Mouse (Mus musculus): Measurements from ENCODE around the gene Car12. TPM values are rescaled to one million over a fixed set of nuclear protein-coding genes. Genes with fewer than 3 reads are reported as not detected.
A peak's percentile ranks its signal among the peaks of the same experiment; 100 is the strongest.

Gene Car12
- total and polyA plus RNA-seq, 3 experiments = 16.4 to 38.0 (median 34.6) TPM

- no peak for TF ChIP-seq MYC (IDR thresholded peaks at IDR 0.05; ENCODE audit: low read depth, low read length)
- TF ChIP-seq IRF4 (IDR thresholded peaks at IDR 0.05; ENCODE audit: low read depth, low read length) = peak; percentile 38; the same call in 1 of the 2 replicates
- TF ChIP-seq ETS1 (conservative IDR thresholded peaks at IDR 0.05; ENCODE audit: low read depth, low read length) = no peak
- no peak for TF ChIP-seq PAX5 (IDR thresholded peaks at IDR 0.05; ENCODE audit: low read length)
- TF ChIP-seq USF2 (conservative IDR thresholded peaks at IDR 0.05; ENCODE audit: low read depth, low read length) = no peak
- 0 out of 2 replicates have a peak, but pooled peaks have one; percentile 18 for TF ChIP-seq HCFC1 (IDR thresholded peaks at IDR 0.05; ENCODE audit: low read depth, low read length)
- TF ChIP-seq ZKSCAN1 (IDR thresholded peaks at IDR 0.05; ENCODE audit: borderline replicate concordance, low read depth, low read length) = no peak
- TF ChIP-seq CHD2 (IDR thresholded peaks at IDR 0.05; ENCODE audit: low read length) = no peak
- TF ChIP-seq NELFE (IDR thresholded peaks at IDR 0.05; ENCODE audit: low read depth, low read length) = no peak; the same call in 1 of the 2 replicates
- TF ChIP-seq GABPA (IDR thresholded peaks at IDR 0.05; ENCODE audit: insufficient replicate concordance, low read depth, low read length) = no peak
- no peak; the same call in 1 of the 2 replicates for TF ChIP-seq MAX (IDR thresholded peaks at IDR 0.05; ENCODE audit: low read length)
- TF ChIP-seq E2F4 (IDR thresholded peaks at IDR 0.05; ENCODE audit: insufficient replicate concordance, low read depth, low read length) = no peak
- TF ChIP-seq ELF1 (IDR thresholded peaks at IDR 0.05; ENCODE audit: low read depth, low read length) = 0 out of 2 replicates have a peak, but pooled peaks have one; percentile 39
- TF ChIP-seq KAT2A (IDR thresholded peaks at IDR 0.05; ENCODE audit: insufficient replicate concordance, low read length) = no peak
- peak; percentile 47; the same call in 1 of the 2 replicates for TF ChIP-seq ZMIZ1 (IDR thresholded peaks at IDR 0.05; ENCODE audit: low read depth, low read length)
These were observed 82.2 kb downstream of the Car12 start, which contains the start of gene Aph1b (continued) for GRCm38 (mm10) chr9:66795464-66796324.

- dilution Hi-C loops (cut with MboI; ENCODE audit: extremely low pct_ligation_motif_present, extremely low pct_unique_long_range_greater_than_20kb, low sequenced_read_pairs) = no loop called here
- peak within 1 kb of the TSS; percentile 39; the same call in 1 of the 2 replicates for H3K9ac ChIP-seq (ENCODE audit: insufficient read depth, low read depth)
These were observed 83.3 kb downstream of the Car12 start, which contains the start of gene Gm10647 for GRCm38 (mm10) chr9:66796739-66797138. Gm10647 (plus strand) TSS chr9:66797039.

More at GRCm38 (mm10) chr9:66796739-66797138, 83.3 kb downstream of the Car12 start, which contains the start of gene Gm10647:
- no peak for DNase-seq (ENCODE audit: extremely low read depth)
- Histone ChIP-seq H3K4me1 (ENCODE audit: control insufficient read depth in 1 of 2, insufficient read depth in 2 of 2) (peaks cover 0 to 10% of the 10 kb centered on the region in 2 experiments; a peak in 2 of 4 replicates), H3K4me3 (replicated peaks in 1 of 3; ENCODE audit: low read depth in 2 of 3, low read length in 2 of 3, poor library complexity in 1 of 3) (peak within 1 kb of the TSS in 2 of 3 experiments; percentile 2 to 69), H3K36me3 (replicated peaks in 1 of 2; ENCODE audit: control insufficient read depth in 1 of 2, insufficient read depth in 1 of 2, low read length in 1 of 2) (no peaks in the 10 kb centered on the region), H3K9me3 (replicated peaks; ENCODE audit: low read length) (no peaks in the 10 kb centered on the region), H3K4me2 (ENCODE audit: insufficient read depth, low read depth, poor library complexity, severe bottlenecking) (peak within 1 kb of the TSS; percentile 35; the same call in 1 of the 2 replicates), H3K79me2 (replicated peaks; ENCODE audit: control insufficient read depth, extremely low read depth, insufficient read depth, poor library complexity, severe bottlenecking) (no peaks in the 10 kb centered on the region), H3K27me3 (replicated peaks) (peaks cover 6% of the 10 kb centered on the region), H3K27ac (ENCODE audit: insufficient read depth, low read depth) (no peak within 1 kb of the TSS)
- no peak for TF ChIP-seq CHD2 (IDR thresholded peaks at IDR 0.05; ENCODE audit: low read length)
- no peak for TF ChIP-seq ZC3H11A (IDR thresholded peaks at IDR 0.05; ENCODE audit: low read depth, low read length)
- TF ChIP-seq MXI1 (IDR thresholded peaks at IDR 0.05; ENCODE audit: low read depth, low read length) = no peak
- TF ChIP-seq MAFK (IDR thresholded peaks at IDR 0.05; ENCODE audit: insufficient replicate concordance, low read length) = no peak
- TF ChIP-seq RAD21 (IDR thresholded peaks at IDR 0.05; ENCODE audit: low read depth, low read length) = no peak
- no peak for TF ChIP-seq UBTF (IDR thresholded peaks at IDR 0.05; ENCODE audit: low read depth, low read length)
- TF ChIP-seq NELFE (IDR thresholded peaks at IDR 0.05; ENCODE audit: low read depth, low read length) = no peak
- TF ChIP-seq JUND (conservative IDR thresholded peaks at IDR 0.05; ENCODE audit: low read depth, low read length) = no peak
- in situ Hi-C loops (cut with MboI; ENCODE audit: low pct_ligation_motif_present, low pct_unique_long_range_greater_than_20kb, low sequenced_read_pairs) = loop anchor here (25.0 kb wide), 2 partner anchors 284 to 659 kb away; partner anchors contain the start of genes Ciao2a, Fbxl22 and Snx1
